Mouse (Mus musculus) urinary bladder, postnatal 36 days (tissue): Measurements from ENCODE around the gene Slc41a2.
"Not testable (repeated sequence)": the region's sequence is repeated elsewhere in the genome, so short reads cannot be mapped to it uniquely, and the experiment has no call there.

Experiments
- DNase-seq, 2 experiments: peaks; one replicate each; pipeline ENCODE4 v3.0.0; 2022; ENCODE audit warnings: low spot score in 2 of 2, mixed read lengths in 1 of 2

Slc41a2 gene

GRCm38 (mm10) chr10:83337159-83337951 is at the start of gene Slc41a2:
TSS of gene Slc41a2 (minus strand) at chr10:83337882.
- peak; percentile 43 to 59 for DNase-seq

- DNase-seq, result no peak
Observed at GRCm38 (mm10) chr10:83385330-83385910, 47.7 kb upstream of the Slc41a2 start.

- DNase-seq, result no peak
Observed at GRCm38 (mm10) chr10:83384456-83385215, 47.0 kb upstream of the Slc41a2 start.

GRCm38 (mm10) chr10:83383863-83384262 is 46.2 kb upstream of the Slc41a2 start:
- DNase-seq, result no peak

GRCm38 (mm10) chr10:83382988-83383387 is 45.3 kb upstream of the Slc41a2 start:
- no peak for DNase-seq

- DNase-seq, result no peak
Observed at GRCm38 (mm10) chr10:83382528-83382927, 44.8 kb upstream of the Slc41a2 start.

- DNase-seq, result no peak
Observed at GRCm38 (mm10) chr10:83380501-83380900, 42.8 kb upstream of the Slc41a2 start.

- DNase-seq, result no peak
Observed at GRCm38 (mm10) chr10:83378083-83378833, 40.6 kb upstream of the Slc41a2 start.

- no peak for DNase-seq
Observed at GRCm38 (mm10) chr10:83376911-83377682, 39.4 kb upstream of the Slc41a2 start.

- not testable (repeated sequence) for DNase-seq
Observed at GRCm38 (mm10) chr10:83375458-83375857, 37.8 kb upstream of the Slc41a2 start.

GRCm38 (mm10) chr10:83374045-83374656 is 36.5 kb upstream of the Slc41a2 start:
- no peak for DNase-seq

- DNase-seq, result no peak
Observed at GRCm38 (mm10) chr10:83368918-83369317, 31.2 kb upstream of the Slc41a2 start.

- DNase-seq, result no peak
Observed at GRCm38 (mm10) chr10:83363451-83363850, 25.8 kb upstream of the Slc41a2 start.

GRCm38 (mm10) chr10:83361643-83362382 is 24.1 kb upstream of the Slc41a2 start:
- no peak for DNase-seq

GRCm38 (mm10) chr10:83360356-83360755 is 22.7 kb upstream of the Slc41a2 start:
- DNase-seq, result no peak

GRCm38 (mm10) chr10:83359956-83360355 is 22.3 kb upstream of the Slc41a2 start, which contains the start of gene D10Wsu102e:
TSS of gene D10Wsu102e (plus strand) at chr10:83360221.
- peak; percentile 95 to 97 for DNase-seq

- no peak for DNase-seq
Observed at GRCm38 (mm10) chr10:83359451-83359850, 21.8 kb upstream of the Slc41a2 start.

GRCm38 (mm10) chr10:83356416-83356815 is 18.7 kb upstream of the Slc41a2 start:
- no peak for DNase-seq

GRCm38 (mm10) chr10:83354333-83354719 is 16.6 kb upstream of the Slc41a2 start:
- no peak for DNase-seq
